Mouse (Mus musculus): Measurements from ENCODE around the gene 1110002E22Rik. TPM values are rescaled to one million over a fixed set of nuclear protein-coding genes. Genes with fewer than 3 reads are reported as not detected.

Gene 1110002E22Rik
- total RNA-seq, 2 experiments from 2014 or later, result 62.6 to 64.4 TPM

DNA sequence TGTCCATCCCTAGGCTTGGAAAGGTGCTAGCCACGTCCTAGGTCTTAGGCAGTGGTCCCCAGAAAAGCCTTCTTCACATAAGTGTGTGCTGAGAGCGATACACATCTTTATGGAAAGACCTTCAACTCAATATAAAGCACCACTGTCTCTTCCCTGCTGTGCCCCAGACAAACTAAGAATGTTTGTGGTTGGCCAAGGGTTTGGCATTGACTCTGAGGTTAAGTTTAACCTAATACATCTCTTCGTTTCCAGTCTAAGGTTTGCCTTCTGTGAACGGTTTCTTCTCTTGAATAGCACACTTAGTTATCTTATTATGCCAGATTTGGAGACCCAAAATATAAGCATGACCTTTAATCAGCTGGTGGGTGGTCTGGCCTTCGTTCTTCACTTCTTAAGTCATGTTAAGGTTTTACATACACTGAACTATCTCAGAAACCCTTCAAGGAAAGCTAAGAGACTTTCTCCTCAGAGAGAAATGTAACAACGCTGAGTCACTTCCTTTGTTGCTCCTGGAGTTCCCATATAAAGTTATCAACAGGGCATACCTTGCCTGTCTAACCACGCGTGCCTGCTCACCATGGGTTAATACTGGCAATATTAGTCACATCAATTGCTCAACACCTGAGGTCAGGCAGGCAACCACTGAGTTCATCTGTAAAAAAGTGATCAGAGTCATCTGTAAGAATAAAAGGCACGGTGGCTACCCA lies 3.5 kb upstream of the 1110002E22Rik start:
- no peak for DNase-seq (ENCODE audit: low spot score)
- intact Hi-C loops (cut with DNase I), result loop anchor here (5.0 kb wide), 1 partner anchor 56 kb away; no protein-coding TSS in a partner anchor

DNA sequence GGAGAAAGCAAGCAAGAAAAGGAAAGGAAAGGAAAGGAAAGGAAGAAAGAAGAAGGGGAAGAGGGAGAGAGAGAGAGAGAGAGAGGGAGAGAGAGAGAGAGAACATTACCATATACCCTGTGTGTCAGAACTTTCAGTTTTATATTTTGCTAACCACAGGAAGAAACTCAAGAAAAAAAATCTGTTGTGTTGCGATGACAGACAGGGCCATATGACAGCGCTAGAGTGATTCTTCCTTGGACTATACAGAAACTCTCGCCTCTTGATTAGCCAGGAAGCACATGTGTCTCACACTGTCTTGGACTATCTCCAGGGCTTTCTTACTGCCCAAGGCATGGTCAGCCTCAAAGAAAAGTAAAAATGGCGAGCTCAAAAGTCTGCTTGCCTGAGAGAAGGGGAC lies 2.2 kb upstream of the 1110002E22Rik start:
- intact Hi-C loops (cut with DNase I), result loop anchor here (5.0 kb wide), 1 partner anchor 55 kb away; no protein-coding TSS in a partner anchor
- no peak for DNase-seq (ENCODE audit: low spot score)

DNA sequence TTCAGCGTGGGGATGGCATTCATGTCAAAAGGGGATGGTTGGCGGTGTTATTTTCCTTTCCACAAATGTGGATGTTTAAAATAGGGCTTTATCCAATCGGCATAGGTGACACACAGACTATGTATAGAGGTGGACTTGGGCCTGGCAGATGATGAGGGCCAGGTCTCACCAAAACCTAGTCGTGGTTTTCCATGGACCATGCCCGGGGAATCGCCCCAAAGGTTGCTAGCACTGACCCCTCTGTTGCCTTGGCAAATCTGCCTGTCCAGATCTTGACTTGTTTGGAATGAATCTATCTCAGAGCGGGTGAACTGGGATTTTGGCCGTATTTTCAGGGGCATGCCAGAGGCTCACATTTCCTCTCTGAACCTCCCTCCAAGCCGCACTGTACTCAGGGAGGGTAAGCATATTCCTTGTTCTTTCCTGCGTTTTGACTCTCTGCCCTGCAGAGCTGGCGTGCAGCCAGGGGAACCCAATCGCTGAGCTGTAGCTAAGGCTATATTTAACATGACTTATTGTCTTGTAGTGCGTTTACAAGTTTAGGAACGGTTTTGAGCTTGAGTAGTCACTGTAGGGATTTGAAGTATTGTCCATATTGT lies 1.0 kb upstream of the 1110002E22Rik start:
- DNase-seq (ENCODE audit: low spot score), result no peak
- intact Hi-C loops (cut with DNase I), result loop anchor here (5.0 kb wide), 1 partner anchor 53 kb away; no protein-coding TSS in a partner anchor

DNA sequence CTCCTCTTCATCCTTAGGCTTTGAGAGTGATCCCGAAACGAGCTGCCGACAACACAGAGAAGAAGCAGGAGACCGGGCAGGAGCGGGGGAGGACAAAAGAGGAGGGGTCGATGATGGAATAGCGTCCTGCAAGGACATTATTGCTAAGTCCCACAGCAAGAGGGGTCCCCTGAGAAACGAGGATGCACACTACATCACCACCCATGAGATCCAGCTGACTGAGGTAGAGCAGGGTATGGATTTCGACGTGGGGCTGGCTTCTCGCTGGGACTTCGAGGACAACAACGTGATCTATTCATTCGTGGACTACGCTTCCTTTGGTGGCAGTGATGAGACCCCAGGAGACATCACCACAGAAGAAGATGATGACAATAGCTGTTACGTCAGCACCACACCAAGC lies 1.1 kb downstream of the 1110002E22Rik start:
- no peak for DNase-seq (ENCODE audit: low spot score)
- intact Hi-C loops (cut with DNase I), result loop anchor here (2.0 to 5.0 kb wide), 3 partner anchors 39 to 76 kb away; partner anchors contain the start of genes Mttp and Trmt10a

DNA sequence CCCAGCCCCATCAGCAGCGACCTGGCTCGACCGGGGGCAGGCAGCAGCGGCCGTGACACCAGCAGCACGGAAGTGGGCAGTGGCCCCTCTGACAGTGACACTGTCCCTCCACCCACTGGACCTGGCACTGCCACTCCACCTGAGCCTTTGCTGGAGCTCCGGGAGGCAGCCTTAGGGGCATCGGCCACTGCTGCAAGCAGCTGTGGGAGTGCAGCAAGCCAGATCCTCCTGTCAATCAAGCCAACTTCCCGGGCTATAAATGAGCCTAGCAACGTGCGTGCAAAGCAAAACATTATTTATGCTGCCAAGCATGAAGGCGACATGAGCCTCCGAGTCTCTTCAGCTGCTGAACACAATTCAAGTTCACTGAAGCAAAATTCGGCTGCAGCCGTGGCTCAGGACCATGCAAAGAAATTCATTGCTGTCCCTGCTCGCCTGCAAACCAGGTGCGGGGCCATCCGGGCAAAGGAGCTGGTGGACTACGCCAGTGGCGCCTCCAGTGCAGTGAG lies 1.6 kb downstream of the 1110002E22Rik start:
- intact Hi-C loops (cut with DNase I), result loop anchor here (2.0 to 5.0 kb wide), 3 partner anchors 40 to 76 kb away; partner anchors contain the start of genes Mttp and Trmt10a

DNA sequence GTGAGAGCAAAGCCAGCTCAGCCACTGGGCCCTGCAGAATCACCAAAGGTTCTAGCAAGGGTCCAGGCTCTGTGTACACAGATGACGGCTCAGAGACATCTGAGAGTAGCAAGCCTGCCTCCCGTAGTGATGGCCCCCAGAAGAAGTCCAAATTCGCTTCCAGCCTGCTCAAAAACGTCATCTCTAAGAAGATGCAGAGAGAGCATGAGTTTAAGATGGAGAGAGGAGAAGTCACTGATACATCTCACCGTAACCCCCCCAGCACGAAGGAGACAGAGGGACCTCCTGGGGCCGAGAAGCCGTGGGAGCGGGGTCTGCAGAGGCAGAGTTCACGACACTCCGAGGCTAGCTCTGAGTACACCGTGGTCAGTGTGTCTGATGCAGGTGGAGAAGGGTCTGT lies 2.4 kb downstream of the 1110002E22Rik start, which contains the start of gene Gm5105:
Gene Gm5105 (minus strand): TSS at position 101 of the 400 bp plus-strand sequence.
- no peak for DNase-seq (ENCODE audit: low spot score)
- intact Hi-C loops (cut with DNase I), result loop anchor here (2.0 to 5.0 kb wide), 3 partner anchors 40 to 75 kb away; partner anchors contain the start of genes Mttp and Trmt10a

More for the DNA sequence above, 1.6 kb downstream of the 1110002E22Rik start:
- DNase-seq (ENCODE audit: low spot score), result no peak

DNA sequence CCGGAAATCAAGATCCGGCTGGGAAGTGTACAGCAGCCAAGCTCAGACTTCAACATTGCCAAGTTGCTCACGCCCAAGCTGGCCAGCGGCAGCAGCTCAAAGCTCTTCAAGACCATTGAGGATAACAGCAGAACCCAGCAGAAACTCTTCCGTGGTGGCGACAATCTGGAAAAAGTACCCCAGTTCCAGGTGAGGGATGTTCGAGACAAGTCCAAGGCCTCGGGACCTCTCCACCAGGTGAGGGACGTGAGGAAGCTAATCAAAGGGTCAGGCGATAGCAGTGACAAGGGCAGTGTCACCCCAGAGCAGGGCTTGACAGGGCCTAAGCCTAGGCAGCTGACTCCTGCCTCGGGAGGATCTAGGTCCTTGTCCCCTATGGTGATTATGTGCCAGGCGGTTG lies 3.3 kb downstream of the 1110002E22Rik start:
- intact Hi-C loops (cut with DNase I), result loop anchor here (5.0 kb wide), 2 partner anchors 74 to 76 kb away; partner anchors contain the start of genes Mttp and Trmt10a
- DNase-seq (ENCODE audit: low spot score), result no peak

DNA sequence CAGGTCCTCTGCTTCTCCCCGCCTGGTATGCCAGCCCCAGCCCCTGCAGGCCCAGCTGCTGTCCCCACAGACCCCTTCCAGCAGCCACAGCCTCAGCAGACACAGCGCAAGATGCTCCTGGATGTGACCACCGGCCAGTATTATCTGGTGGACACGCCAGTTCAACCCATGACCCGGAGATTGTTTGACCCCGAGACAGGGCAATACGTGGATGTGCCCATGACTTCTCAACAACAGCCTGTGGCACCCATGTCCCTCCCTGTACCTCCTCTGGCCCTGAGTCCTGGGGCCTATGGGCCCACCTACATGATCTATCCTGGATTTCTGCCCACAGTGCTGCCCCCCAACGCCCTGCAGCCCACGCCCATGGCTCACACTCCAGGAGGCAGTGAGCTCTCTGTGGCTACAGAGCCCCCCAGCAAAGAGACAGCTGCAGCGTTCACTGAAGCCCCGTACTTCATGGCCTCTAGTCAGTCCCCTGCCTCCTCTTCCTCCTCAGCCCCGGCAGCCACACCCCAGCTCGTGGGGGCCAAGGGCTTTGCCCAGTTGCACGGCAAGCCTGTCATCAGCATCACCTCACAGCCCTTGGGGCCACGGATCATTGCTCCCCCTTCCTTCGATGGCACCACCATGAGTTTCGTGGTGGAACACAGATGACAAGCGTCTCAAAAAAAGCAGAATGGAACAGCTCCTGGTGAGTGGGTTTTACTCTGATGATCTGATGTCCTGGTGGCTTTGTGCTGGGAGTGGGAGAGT lies 5.1 kb downstream of the 1110002E22Rik start:
- no peak for DNase-seq (ENCODE audit: low spot score)
- intact Hi-C loops (cut with DNase I), result loop anchor here (5.0 kb wide), 2 partner anchors 72 to 78 kb away; partner anchors contain the start of genes Mttp and Trmt10a

DNA sequence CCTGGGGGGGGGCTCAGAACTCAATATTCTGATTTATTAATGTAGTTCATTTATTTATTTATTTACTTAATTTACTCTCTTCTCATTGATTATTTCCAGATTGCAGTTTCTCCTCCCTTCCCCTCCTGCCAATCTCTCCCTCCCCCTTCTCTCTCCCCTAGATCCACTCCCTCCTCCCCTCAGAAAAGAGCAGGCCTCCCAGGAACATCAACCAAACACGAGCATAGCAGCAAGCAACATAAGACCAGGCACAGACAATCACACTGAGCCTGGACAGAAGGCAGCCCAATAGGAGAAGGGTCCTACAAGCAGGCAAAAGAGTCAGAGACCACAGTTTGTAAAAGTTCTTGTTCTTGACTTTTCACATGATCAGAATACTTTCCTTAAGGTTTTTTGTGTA lies 6.2 kb downstream of the 1110002E22Rik start:
- DNase-seq (ENCODE audit: low spot score), result no peak
- intact Hi-C loops (cut with DNase I), result no loop called here

DNA sequence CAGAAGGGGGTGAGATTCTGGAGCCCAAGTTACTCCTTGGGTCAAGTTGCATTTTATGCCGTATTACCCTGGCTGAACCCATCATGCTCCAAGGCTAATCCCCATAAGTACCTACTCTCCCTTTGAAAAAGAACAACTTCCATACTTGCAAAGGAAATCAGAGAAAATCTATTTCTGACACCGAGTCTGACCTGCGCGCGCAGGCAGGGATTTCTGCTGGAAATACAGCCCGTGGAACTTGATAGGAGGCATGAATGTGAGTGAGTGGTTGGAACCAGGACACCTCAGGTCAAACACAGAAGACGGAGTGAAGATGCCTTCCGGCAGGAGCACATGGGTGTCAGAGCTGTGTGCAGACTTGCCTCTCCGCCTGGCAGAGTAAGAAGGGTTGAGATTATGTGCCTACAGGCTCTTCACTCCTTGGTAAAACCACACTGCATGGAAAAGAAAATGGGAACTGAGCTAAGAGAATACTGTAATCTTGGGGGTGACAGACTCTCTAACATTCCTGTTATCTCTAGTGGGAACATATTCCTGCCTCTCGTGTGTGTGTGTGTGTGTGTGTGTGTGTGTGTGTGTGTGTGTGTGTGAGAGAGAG lies 6.7 kb downstream of the 1110002E22Rik start:
- intact Hi-C loops (cut with DNase I), result no loop called here
- DNase-seq (ENCODE audit: low spot score), result no peak

DNA sequence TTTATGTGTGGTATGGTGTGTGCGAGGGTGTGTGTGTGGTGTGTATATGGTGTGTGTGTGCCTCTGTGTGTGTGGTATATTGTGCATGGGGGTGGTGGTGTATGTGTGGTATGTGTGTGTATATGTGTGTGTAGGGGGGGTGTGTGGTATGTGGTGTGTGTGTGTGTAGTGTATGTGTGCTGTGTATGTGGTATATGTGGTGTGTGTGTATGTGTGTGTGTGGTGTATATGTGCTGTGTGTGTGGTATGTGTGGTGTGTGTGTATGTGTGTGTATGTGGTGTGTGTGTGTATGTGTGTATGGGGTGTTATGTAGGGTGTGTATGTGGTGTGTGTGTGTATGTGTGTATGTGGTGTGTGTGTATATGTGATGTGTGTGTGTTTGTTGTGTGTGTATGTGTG lies 9.4 kb downstream of the 1110002E22Rik start:
- intact Hi-C loops (cut with DNase I), result no loop called here
- DNase-seq (ENCODE audit: low spot score), result no peak

DNA sequence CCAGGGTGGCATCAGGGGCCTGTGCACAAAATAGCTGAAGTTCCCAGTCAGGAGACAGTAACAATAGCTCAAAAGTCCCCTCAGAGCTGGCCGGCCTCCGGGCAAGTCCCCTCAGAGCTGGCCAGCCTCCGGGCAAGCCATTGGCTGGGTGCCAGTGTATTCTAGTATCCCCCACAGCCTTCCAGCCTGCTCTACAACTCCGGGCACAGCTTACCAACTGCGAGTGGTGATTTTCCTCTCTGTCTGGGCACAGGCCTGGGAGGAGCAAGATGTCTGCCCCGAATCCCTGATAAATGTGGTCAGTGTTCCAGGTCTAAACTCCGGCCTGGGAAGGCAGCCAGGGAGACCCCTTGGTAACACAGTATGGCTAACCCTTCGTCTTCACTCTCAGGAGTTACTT lies 10.4 kb downstream of the 1110002E22Rik start:
- intact Hi-C loops (cut with DNase I), result no loop called here
- DNase-seq (ENCODE audit: low spot score), result no peak

DNA sequence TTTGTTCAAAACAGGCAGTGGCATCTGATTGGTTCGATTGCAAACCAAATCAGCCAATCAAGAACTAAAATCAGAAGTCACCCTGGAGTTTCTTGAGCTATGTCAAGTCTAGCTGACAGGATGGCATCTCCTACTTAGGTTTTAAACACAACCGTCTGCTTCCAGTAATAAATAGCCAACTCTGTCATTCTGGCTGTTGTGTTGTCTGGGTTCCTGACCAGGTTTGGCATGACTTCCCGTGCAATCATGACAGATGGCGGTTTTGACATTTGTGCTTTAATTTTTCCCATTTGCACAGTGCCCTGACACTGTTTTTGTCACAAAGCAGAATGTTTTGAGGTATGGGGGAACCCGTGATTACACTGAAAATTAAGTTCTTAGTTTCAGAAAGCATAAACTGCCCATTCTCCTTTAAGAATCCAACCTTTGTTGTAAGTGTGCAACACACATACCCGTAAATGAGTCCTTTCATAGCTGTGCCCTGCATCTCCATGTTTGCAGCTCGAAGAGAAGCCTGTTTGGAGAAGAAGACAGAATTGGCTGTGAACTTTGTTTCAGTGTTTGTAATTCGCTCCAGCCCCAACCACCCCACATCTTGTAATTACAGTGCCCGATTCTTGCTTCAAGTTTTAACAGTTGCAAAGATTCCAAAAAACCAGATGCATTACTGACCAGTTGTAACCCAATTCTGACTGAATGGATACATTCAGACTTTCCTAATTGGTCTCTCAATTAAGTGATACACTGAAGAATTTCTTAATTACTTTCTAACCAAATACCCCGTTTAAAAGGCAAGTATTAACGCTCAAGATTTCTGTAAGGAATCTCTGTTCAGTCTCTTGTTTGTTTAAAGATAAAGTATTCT lies 12.9 kb downstream of the 1110002E22Rik start:
- intact Hi-C loops (cut with DNase I), result no loop called here
- no peak for DNase-seq (ENCODE audit: low spot score)

DNA sequence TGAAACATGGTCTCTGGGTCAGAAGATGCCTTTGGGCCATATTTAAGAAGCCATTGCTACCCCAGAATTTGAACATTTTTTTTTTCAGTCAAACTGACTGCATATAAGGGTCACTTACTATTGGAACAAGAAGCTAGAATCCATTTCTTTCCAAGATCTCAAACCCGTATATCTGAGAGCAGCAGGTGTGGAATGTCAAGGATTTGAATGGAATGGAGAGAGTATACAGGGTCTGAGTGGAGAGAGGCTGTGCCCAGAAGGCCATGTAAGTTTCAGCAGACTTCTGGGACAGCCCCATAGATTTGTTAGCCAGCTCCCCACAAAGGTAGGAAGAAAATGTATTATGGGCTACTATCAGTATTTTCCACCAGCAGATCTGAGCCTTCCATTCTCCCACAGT lies 13.8 kb downstream of the 1110002E22Rik start:
- no peak for DNase-seq (ENCODE audit: low spot score)
- intact Hi-C loops (cut with DNase I), result no loop called here

DNA sequence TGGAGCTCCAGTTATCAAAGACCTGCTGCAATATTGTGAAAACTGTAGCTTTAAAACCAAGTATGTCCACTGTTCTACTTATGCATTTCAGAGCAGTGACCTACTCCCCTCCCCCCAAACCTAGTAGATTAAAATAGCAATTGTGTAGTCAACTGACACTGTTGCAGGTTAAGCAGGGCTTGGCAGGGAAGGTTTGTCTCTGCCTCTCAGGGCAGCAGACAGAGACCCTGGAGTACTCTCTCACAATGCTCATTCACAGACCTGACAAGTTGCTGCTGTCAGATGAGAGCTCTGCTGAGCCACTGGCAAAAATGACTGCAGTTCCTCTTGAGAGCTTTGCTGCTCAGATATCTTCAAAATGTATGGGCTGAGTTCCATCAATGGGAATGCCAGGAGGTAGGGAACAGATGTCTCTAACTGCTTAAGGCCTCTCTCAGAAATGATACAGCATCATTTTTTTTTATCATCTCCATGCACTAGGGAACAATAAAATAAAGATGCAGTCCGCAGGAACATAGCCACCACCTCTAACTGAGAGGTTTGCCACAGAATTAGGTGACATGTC lies 18.3 kb downstream of the 1110002E22Rik start:
- DNase-seq (ENCODE audit: low spot score), result no peak
- intact Hi-C loops (cut with DNase I), result no loop called here

DNA sequence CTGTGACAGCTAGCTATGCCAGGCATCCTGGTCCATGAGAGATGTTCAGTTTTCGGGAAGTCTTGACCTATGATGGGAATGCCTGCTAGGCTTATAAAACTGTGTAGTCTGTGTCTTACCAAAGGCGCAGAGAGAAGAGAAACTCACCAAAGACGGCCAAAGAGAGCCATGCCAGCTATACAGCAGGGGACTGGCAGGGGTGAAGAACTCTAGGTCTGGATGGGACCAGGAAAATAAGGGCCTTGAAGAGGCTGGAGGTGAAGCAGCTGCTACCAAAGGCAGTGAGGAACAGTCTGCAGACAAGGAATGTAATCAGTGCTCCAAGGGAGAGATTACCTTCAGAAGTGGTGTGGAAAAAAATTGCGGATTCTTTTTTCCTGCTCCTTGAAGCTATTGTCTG lies 19.0 kb downstream of the 1110002E22Rik start:
- intact Hi-C loops (cut with DNase I), result no loop called here
- DNase-seq (ENCODE audit: low spot score), result no peak

DNA sequence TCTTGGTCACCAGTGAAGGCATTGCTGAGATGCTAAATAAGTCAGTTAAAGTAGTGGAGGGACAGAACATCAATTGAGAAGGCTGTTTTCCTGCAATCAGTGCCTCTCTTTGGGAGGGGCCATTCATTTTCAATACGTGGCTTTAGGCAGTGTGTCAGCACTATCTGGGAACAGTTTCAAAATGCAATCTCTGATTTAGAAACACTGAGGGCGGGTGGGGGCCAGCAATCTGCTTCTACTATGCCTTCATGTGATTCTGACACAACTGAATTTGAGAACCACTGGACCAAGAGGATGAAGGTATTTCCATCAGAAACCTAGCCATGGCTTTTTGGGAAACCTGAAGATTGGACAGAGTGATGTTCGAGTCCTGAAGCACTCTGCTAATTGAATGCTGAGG lies 30.4 kb downstream of the 1110002E22Rik start:
- intact Hi-C loops (cut with DNase I), result no loop called here
- DNase-seq (ENCODE audit: low spot score), result no peak

DNA sequence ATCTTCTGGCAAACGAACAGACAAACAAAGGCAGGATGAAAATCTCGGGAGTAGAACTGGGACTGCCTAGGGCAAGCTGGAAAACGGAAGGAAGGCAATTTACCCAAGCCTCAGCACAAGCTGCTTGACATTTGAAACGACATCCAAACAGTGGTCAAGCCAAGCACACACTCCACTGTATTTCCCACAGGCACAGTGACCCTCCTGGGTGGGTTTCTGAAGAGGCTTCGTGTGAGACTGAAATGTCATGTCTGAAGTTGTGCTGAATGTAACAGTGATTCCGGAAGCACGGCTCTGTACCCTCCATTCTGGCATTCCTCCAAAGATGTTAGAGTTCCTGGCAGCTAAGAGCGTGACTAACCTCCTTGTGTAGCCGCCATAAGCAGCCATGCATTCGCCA lies 30.9 kb downstream of the 1110002E22Rik start:
- intact Hi-C loops (cut with DNase I), result no loop called here
- DNase-seq (ENCODE audit: low spot score), result no peak

All from heart, postnatal 25 days (tissue).